Mouse (Mus musculus) midbrain, postnatal 0 days (tissue): Measurements from ENCODE around the gene Mthfd1l. TPM values are rescaled to one million over a fixed set of nuclear protein-coding genes. Genes with fewer than 3 reads are reported as not detected.

ENCODE experiments used
- ATAC-seq: fragments of 200-750 bp; cut with Nextera tagmentation; 2 replicates; pipeline ENCODE4 v1.8.0; 2017; ENCODE audit warnings: moderate number of reproducible peaks, mild to moderate bottlenecking, moderate TSS enrichment, moderate library complexity; ENCODE audit not compliant: low FRiP score
- DNase-seq: peaks from one replicate; pipeline ENCODE4 v3.0.0-alpha.2; 2015; ENCODE audit warnings: low spot score
- H3K27ac ChIP-seq: fragments of 300-500 bp; sonication (generic); 2 replicates; pipeline ENCODE4 v1.5.1; 2014; ENCODE audit warnings: low read depth, mild to moderate bottlenecking, low read length, mixed read lengths
- H3K27me3 ChIP-seq: fragments of 300-500 bp; sonication (generic); 2 replicates; pipeline ENCODE4 v1.6.1; 2014; ENCODE audit warnings: low read length, control low read depth, mixed read lengths; ENCODE audit not compliant: insufficient read depth
- H3K36me3 ChIP-seq: fragments of 300-500 bp; sonication (generic); 2 replicates; pipeline ENCODE4 v1.6.1; 2014; ENCODE audit warnings: low read length, control low read depth, mixed read lengths; ENCODE audit not compliant: insufficient read depth
- H3K4me1 ChIP-seq: fragments of 300-500 bp; sonication (generic); 2 replicates; pipeline ENCODE4 v1.6.1; 2014; ENCODE audit warnings: mild to moderate bottlenecking, control low read depth, antibody characterized with exemption, low read length, mixed read lengths; ENCODE audit not compliant: insufficient read depth
- H3K4me2 ChIP-seq: fragments of 300-500 bp; sonication (generic); 2 replicates; pipeline ENCODE4 v1.6.1; 2014; ENCODE audit warnings: low read depth, mild to moderate bottlenecking, low read length, mixed read lengths; ENCODE audit not compliant: poor library complexity, severe bottlenecking
- H3K4me3 ChIP-seq: fragments of 300-500 bp; sonication (generic); 2 replicates; pipeline ENCODE4 v1.5.1; 2014; ENCODE audit warnings: low read depth, mild to moderate bottlenecking, low read length, moderate library complexity
- H3K9ac ChIP-seq: fragments of 300-500 bp; sonication (generic); replicated peaks from 2 replicates; pipeline ENCODE4 v1.6.1; 2014; ENCODE audit warnings: mild to moderate bottlenecking, low read length, moderate library complexity, mixed read lengths; ENCODE audit not compliant: poor library complexity, severe bottlenecking
- H3K9me3 ChIP-seq: fragments of 300-500 bp; sonication (generic); 2 replicates; pipeline ENCODE4 v1.6.1; 2016; ENCODE audit warnings: low read length, control low read depth
- CTCF ChIP-seq: IDR thresholded peaks from 2 replicates; pipeline ENCODE4 v1.5.1; 2016; ENCODE audit warnings: antibody characterized with exemption, mild to moderate bottlenecking
- WGBS: fragments of 180-500 bp; shearing (Covaris S2); extraction: QIAGEN DNeasy Blood & Tissue Kit; methylation state at CpG from one replicate; pipeline ENCODE4 v1.1.7; 2014; 5-methylcytosine and 5-hydroxymethylcytosine counted together
- polyA plus RNA-seq: library from polyadenylated mRNA; unstranded; fragments of >200 nt; fragmentation: Nextera tagmentation; extraction: Ambion mirVana; gene quantifications from 2 replicates; pipeline ENCODE4 v1.2.1, GENCODE M21; 2015
- total RNA-seq: library from RNA; depleted of rRNA; stranded (reverse); fragments of >200 nt; gene quantifications from 2 replicates; pipeline ENCODE4 v1.2.3, GENCODE M21; 2014; rRNA removed

Gene Mthfd1l
- total RNA-seq, result 9.2 and 10.3 TPM in 2 replicates
- 7.9 and 8.6 TPM in 2 replicates for polyA plus RNA-seq

DNA sequence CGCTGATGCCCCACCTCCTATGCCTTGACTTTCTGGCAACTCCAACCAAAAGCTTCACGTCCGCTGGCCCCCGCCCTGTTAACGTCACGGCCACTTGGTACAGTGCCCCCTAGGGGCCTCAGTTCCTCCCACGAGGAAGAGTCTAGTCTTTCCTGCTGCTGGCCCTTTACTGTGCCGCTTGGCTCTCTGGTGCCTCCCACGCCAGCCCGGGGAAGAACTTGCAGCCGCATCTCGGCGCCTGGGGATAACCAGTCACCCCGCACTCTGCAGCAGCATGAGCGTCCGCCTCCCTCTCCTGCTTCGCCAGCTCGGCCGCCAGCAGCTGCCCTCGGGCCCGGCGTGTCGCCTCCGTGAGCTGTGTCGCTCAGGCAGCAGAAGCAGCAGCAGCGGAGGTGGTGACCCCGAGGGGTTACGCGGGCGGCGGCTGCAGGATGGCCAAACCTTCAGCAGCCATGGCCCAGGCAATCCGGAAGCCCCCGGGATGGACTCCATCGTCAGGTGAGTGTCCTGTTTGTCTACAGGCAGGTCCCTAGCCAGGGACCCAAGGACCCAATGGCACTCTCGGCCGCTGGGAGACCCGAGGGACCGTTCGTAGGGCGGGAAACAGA is at the start of gene Mthfd1l:
Gene Mthfd1l (plus strand): TSS at position 138 of the 608 bp plus-strand sequence.
- TF ChIP-seq CTCF, result peak; percentile 83
- peak; percentile 89 for ATAC-seq
- no peaks in the 10 kb centered on the region for H3K36me3 ChIP-seq
- H3K4me3 ChIP-seq, result peak within 1 kb of the TSS; percentile 83
- no peaks in the 10 kb centered on the region for H3K9me3 ChIP-seq
- no peaks in the 10 kb centered on the region for H3K4me1 ChIP-seq
- H3K27me3 ChIP-seq, result no peaks in the 10 kb centered on the region
- peak; percentile 91 for DNase-seq
- under 1% methylated on average over 40 of the region's 40 CpGs for WGBS
- peak within 1 kb of the TSS; percentile 92 for H3K4me2 ChIP-seq
- H3K27ac ChIP-seq, result peak within 1 kb of the TSS; percentile 86
- H3K9ac ChIP-seq, result peak within 1 kb of the TSS; percentile 77

GRCm38 (mm10) chr10:3928008-3928545 is 44.8 kb upstream of the Mthfd1l start:
- Histone ChIP-seq H3K36me3 (no peaks in the 10 kb centered on the region), H3K27me3 (no peaks in the 10 kb centered on the region), H3K27ac (no peak overlapping the region), H3K9ac (no peak overlapping the region), H3K4me2 (no peak overlapping the region), H3K4me3 (no peak overlapping the region), H3K9me3 (no peaks in the 10 kb centered on the region), H3K4me1 (no peaks in the 10 kb centered on the region)
- 85% methylated on average over 4 of the region's 4 CpGs for WGBS
- DNase-seq (no peak), ATAC-seq (no peak)
- TF ChIP-seq CTCF, result no peak

- DNase-seq (no peak), ATAC-seq (no peak)
- no peaks in the 10 kb centered on the region for H3K9me3 ChIP-seq
- no peaks in the 10 kb centered on the region for H3K4me1 ChIP-seq
- H3K36me3 ChIP-seq, result no peaks in the 10 kb centered on the region
- no peak overlapping the region for H3K9ac ChIP-seq
- no peak overlapping the region for H3K4me3 ChIP-seq
- no peak overlapping the region for H3K4me2 ChIP-seq
- no peaks in the 10 kb centered on the region for H3K27me3 ChIP-seq
- TF ChIP-seq CTCF, result no peak
- no peak overlapping the region for H3K27ac ChIP-seq
Observed at GRCm38 (mm10) chr10:3931831-3932230, 41.1 kb upstream of the Mthfd1l start.

DNA sequence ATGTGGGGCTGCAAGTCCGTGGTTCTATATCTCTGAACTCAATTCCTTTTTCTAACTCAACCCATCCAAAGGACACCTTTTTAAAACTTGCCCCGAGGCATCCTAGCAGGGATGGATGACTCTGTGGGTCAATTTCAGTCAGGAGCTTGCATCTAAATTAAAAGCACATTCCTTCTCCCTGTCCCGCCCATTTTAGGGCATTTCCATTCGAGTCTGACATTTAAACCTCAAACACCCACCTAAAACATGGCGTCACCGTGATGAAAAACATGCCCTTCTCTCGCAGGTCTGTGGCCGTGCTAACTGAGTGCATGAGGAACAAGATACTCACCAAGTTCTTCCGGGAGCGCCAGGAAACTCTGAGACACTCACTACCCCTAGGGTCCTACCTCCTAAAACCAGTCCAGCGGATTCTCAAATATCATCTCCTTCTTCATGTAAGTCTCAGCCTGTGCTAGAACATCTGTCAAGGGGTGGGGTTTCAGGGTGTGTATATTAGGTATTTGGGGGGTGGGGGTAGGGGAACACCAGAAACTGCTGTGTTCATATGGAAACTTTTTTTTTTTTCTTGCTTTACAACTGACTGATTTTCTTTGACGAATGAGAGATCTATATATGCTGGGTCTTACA is 39.5 kb upstream of the Mthfd1l start:
- H3K4me2 ChIP-seq, result no peak overlapping the region
- no peaks in the 10 kb centered on the region for H3K36me3 ChIP-seq
- H3K4me1 ChIP-seq, result no peaks in the 10 kb centered on the region
- no peak overlapping the region for H3K9ac ChIP-seq
- no peak for TF ChIP-seq CTCF
- 89% methylated on average over 12 of the region's 12 CpGs for WGBS
- no peaks in the 10 kb centered on the region for H3K27me3 ChIP-seq
- H3K9me3 ChIP-seq, result no peaks in the 10 kb centered on the region
- DNase-seq (no peak), ATAC-seq (no peak)
- no peak overlapping the region for H3K4me3 ChIP-seq
- H3K27ac ChIP-seq, result no peak overlapping the region

DNA sequence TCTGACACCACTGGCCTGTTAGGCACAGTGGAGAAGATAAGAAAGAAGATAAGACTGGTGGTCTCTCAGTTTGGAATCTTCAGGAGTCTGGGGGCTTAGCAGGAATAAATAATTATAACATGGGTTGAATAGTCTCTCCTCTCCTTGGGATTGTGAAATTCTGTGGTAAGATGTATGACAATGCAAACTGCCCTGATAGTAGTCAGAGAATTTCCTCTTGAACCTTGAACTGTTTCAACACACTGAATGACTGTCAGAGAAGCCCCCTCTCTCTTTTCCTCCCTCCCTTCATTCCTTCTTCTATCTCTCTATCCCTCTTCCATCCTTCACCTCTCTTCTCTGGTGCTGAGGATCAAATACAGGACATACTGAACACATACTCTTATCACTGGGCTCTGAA is 36.1 kb upstream of the Mthfd1l start:
- H3K27me3 ChIP-seq, result no peaks in the 10 kb centered on the region
- no peak overlapping the region for H3K9ac ChIP-seq
- no peak for TF ChIP-seq CTCF
- no peaks in the 10 kb centered on the region for H3K9me3 ChIP-seq
- 0 out of 2 replicates have a peak, but pooled peaks cover 2% of the 10 kb centered on the region for H3K36me3 ChIP-seq
- H3K4me1 ChIP-seq, result no peaks in the 10 kb centered on the region
- H3K4me3 ChIP-seq, result no peak overlapping the region
- ATAC-seq (no peak), DNase-seq (no peak)
- no peak overlapping the region for H3K27ac ChIP-seq
- H3K4me2 ChIP-seq, result no peak overlapping the region
